Comparison of ENCODE assay signal across 8 mouse cellular contexts in genomic region chr3:132949380-132949790, GRCm38 (mm10). TPM values are rescaled to one million over a fixed set of nuclear protein-coding genes. Genes with fewer than 3 reads are reported as not detected.
DNase-seq lines count a peak whose midpoint lies in the region; ATAC-seq and TF ChIP-seq lines count a peak whose summit lies in the region.

No protein-coding gene starts in this region.

- no peaks in the 10 kb centered on the region for H3K36me3 ChIP-seq in heart, adult 2 months (ENCODE audit: control insufficient read depth, insufficient read depth, low read length)
- no peaks in the 10 kb centered on the region for H3K36me3 ChIP-seq in forebrain, embryonic 11.5 days (ENCODE audit: control insufficient read depth, insufficient read depth, low read length)
- no peaks in the 10 kb centered on the region for H3K36me3 ChIP-seq in intestine, embryonic 14.5 days (ENCODE audit: control insufficient read depth, insufficient read depth, low read length)
- H3K36me3 ChIP-seq in liver, embryonic 15.5 days (replicated peaks): no peaks in the 10 kb centered on the region
- no peaks in the 10 kb centered on the region for H3K36me3 ChIP-seq in neural tube, embryonic 13.5 days

- peak; percentile 73 for ATAC-seq in forebrain, embryonic 11.5 days (replicated peaks; ENCODE audit: low FRiP score)
- peak; percentile 20; the same call in 1 of the 2 replicates for ATAC-seq in intestine, embryonic 14.5 days (replicated peaks; ENCODE audit: low FRiP score, low TSS enrichment, low read depth)
- peak; percentile 6; the same call in 1 of the 2 replicates for ATAC-seq in liver, embryonic 15.5 days (ENCODE audit: insufficient read depth)
- peak; percentile 83 for ATAC-seq in neural tube, embryonic 13.5 days (ENCODE audit: low read depth)

- H3K4me2 ChIP-seq in forebrain, embryonic 11.5 days (ENCODE audit: low read depth, low read length, severe bottlenecking): peak overlapping the region; percentile 94
- H3K4me2 ChIP-seq in intestine, embryonic 14.5 days (ENCODE audit: low read length): peak overlapping the region; percentile 85
- peak overlapping the region; percentile 69 for H3K4me2 ChIP-seq in liver, embryonic 15.5 days
- H3K4me2 ChIP-seq in neural tube, embryonic 13.5 days: peak overlapping the region; percentile 100

- TF ChIP-seq POLR2A in heart, adult 2 months (IDR thresholded peaks at IDR 0.05; ENCODE audit: insufficient read depth, low read depth, low read length): no peak

- H3K27ac ChIP-seq in heart, adult 2 months: no peak overlapping the region
- H3K27ac ChIP-seq in forebrain, embryonic 11.5 days (ENCODE audit: low read depth, low read length): no peak overlapping the region
- no peak overlapping the region for H3K27ac ChIP-seq in intestine, embryonic 14.5 days (ENCODE audit: low read depth)
- H3K27ac ChIP-seq in liver, embryonic 15.5 days (replicated peaks): no peak overlapping the region
- H3K27ac ChIP-seq in neural tube, embryonic 13.5 days (replicated peaks): no peak overlapping the region

- H3K27me3 ChIP-seq in heart, adult 2 months (ENCODE audit: control insufficient read depth, insufficient read depth, low read length): peaks cover 6% of the 10 kb centered on the region
- peaks cover 7% of the 10 kb centered on the region for H3K27me3 ChIP-seq in forebrain, embryonic 11.5 days (ENCODE audit: control insufficient read depth, insufficient read depth, low read length)
- H3K27me3 ChIP-seq in intestine, embryonic 14.5 days (replicated peaks; ENCODE audit: control insufficient read depth, insufficient read depth, low read length): no peaks in the 10 kb centered on the region
- peaks cover 57% of the 10 kb centered on the region for H3K27me3 ChIP-seq in liver, embryonic 15.5 days
- peaks cover 37% of the 10 kb centered on the region for H3K27me3 ChIP-seq in neural tube, embryonic 13.5 days

- peak overlapping the region; percentile 47 for H3K4me3 ChIP-seq in heart, adult 2 months
- peak overlapping the region; percentile 62 for H3K4me3 ChIP-seq in forebrain, embryonic 11.5 days (ENCODE audit: low read depth, low read length)
- H3K4me3 ChIP-seq in intestine, embryonic 14.5 days (ENCODE audit: low read depth, low read length): peak overlapping the region; percentile 67
- peak overlapping the region; percentile 54 for H3K4me3 ChIP-seq in liver, embryonic 15.5 days (replicated peaks)
- H3K4me3 ChIP-seq in neural tube, embryonic 13.5 days: peak overlapping the region; percentile 71

- intact Hi-C loops in heart, adult 2 months (cut with DNase I): no loop called here

- no peaks in the 10 kb centered on the region for H3K4me1 ChIP-seq in heart, adult 2 months (ENCODE audit: control insufficient read depth, insufficient read depth, low read length)
- H3K4me1 ChIP-seq in forebrain, embryonic 11.5 days (replicated peaks; ENCODE audit: control insufficient read depth, insufficient read depth, low read length): no peaks in the 10 kb centered on the region
- peaks cover 12% of the 10 kb centered on the region; the same call in 1 of the 2 replicates for H3K4me1 ChIP-seq in intestine, embryonic 14.5 days (replicated peaks; ENCODE audit: control insufficient read depth, insufficient read depth, low read length)
- H3K4me1 ChIP-seq in liver, embryonic 15.5 days (replicated peaks): peaks cover 4% of the 10 kb centered on the region
- peaks cover 13% of the 10 kb centered on the region for H3K4me1 ChIP-seq in neural tube, embryonic 13.5 days (replicated peaks)

- 1% methylated on average over 23 of the region's 26 CpGs for WGBS in heart, adult 2 months
- under 1% methylated on average over 26 of the region's 26 CpGs for WGBS in forebrain, embryonic 11.5 days
- 0% methylated on average over 26 of the region's 26 CpGs for WGBS in intestine, embryonic 14.5 days
- whole genome bisulfite sequencing in liver, embryonic 15.5 days (ENCODE audit: insufficient replicate concordance): under 1% methylated on average over 26 of the region's 26 CpGs
- under 1% methylated on average over 25 of the region's 26 CpGs for WGBS in neural tube, embryonic 13.5 days

- H3K9me3 ChIP-seq in forebrain, embryonic 11.5 days (ENCODE audit: control insufficient read depth, low read length): no peaks in the 10 kb centered on the region
- no peaks in the 10 kb centered on the region for H3K9me3 ChIP-seq in intestine, embryonic 14.5 days (ENCODE audit: control insufficient read depth, low read length)
- no peaks in the 10 kb centered on the region for H3K9me3 ChIP-seq in liver, embryonic 15.5 days (replicated peaks)
- H3K9me3 ChIP-seq in neural tube, embryonic 13.5 days: no peaks in the 10 kb centered on the region

- TF ChIP-seq EP300 in heart, adult 2 months (IDR thresholded peaks at IDR 0.05; ENCODE audit: insufficient read depth, low read depth, low read length): no peak

- peak overlapping the region; percentile 7 for H3K9ac ChIP-seq in heart, adult 2 months (ENCODE audit: low read depth, low read length)
- peak overlapping the region; percentile 57 for H3K9ac ChIP-seq in forebrain, embryonic 11.5 days (ENCODE audit: low read length)
- peak overlapping the region; percentile 45 for H3K9ac ChIP-seq in intestine, embryonic 14.5 days (ENCODE audit: low read length)
- H3K9ac ChIP-seq in liver, embryonic 15.5 days: no peak overlapping the region
- peak overlapping the region; percentile 71 for H3K9ac ChIP-seq in neural tube, embryonic 13.5 days

- no peaks in the 10 kb centered on the region for H3K79me2 ChIP-seq in heart, adult 2 months (replicated peaks; ENCODE audit: control insufficient read depth, insufficient read depth, low read length)

- peak in 1 of 2 experiments; percentile 17 for DNase-seq in heart, adult 2 months
- no peak for DNase-seq in heart, adult 8-10 months (ENCODE audit: low spot score)
- DNase-seq in NIH3T3 (ENCODE audit: low read depth): peak; percentile 54
- DNase-seq in forebrain, embryonic 11.5 days (ENCODE audit: low spot score): peak; percentile 71
- no peak for DNase-seq in intestine, embryonic 14.5 days (ENCODE audit: low spot score)
- no peak for DNase-seq in B cell, adult 2 months

- TF ChIP-seq CTCF in heart, adult 2 months (IDR thresholded peaks at IDR 0.05): no peak

RNA-seq across cellular contexts. Expression of gene Npnt, which starts 0.7 kb away (rescaled TPM):
- total RNA-seq in heart, adult 2 months (2021): 1 to 10 TPM; 3.1 to 4.5 TPM
- polyA plus RNA-seq in heart, adult 2 months (2012; rRNA removed): 6.7 and 8.8 TPM in 2 replicates
- total RNA-seq in heart, adult 8-10 months (2022): 1 to 10 TPM; 1.4 to 2.4 (median 1.9) TPM
- polyA plus RNA-seq in forebrain, embryonic 11.5 days (2014; fragmentation: Nextera tagmentation; extraction: Ambion mirVana): 6.8 TPM in 2 replicates
- 42.0 and 45.3 TPM in 2 replicates for polyA plus RNA-seq in intestine, embryonic 14.5 days (2014; fragmentation: Nextera tagmentation; extraction: Ambion mirVana)
- 2.4 and 2.5 TPM in 2 replicates for polyA plus RNA-seq in liver, embryonic 15.5 days (2015; fragmentation: Nextera tagmentation; extraction: Ambion mirVana)
- polyA plus RNA-seq in neural tube, embryonic 13.5 days (2015; fragmentation: Nextera tagmentation; extraction: Ambion mirVana): 7.0 and 10.6 TPM in 2 replicates

Comparison
In these comparisons a context has a peak if more than half of its experiments do, and no peak if none do; other contexts are left out.
1. DNase-seq: peak in NIH3T3 (single experiment) and forebrain, embryonic 11.5 days (single experiment); none in heart, adult 8-10 months (single experiment), intestine, embryonic 14.5 days (single experiment) and B cell, adult 2 months (0 of 2).
2. ATAC-seq: peak in every context shown above with its lines; median percentile 83 in neural tube, embryonic 13.5 days; 73 in forebrain, embryonic 11.5 days; 20 in intestine, embryonic 14.5 days; 6 in liver, embryonic 15.5 days.
3. Peak in every context shown above with its lines, with median percentiles within 50 percentile points of each other: H3K4me3 ChIP-seq and H3K4me2 ChIP-seq.